Mouse (Mus musculus): ENCODE measurements around the gene Amhr2.

DNA sequence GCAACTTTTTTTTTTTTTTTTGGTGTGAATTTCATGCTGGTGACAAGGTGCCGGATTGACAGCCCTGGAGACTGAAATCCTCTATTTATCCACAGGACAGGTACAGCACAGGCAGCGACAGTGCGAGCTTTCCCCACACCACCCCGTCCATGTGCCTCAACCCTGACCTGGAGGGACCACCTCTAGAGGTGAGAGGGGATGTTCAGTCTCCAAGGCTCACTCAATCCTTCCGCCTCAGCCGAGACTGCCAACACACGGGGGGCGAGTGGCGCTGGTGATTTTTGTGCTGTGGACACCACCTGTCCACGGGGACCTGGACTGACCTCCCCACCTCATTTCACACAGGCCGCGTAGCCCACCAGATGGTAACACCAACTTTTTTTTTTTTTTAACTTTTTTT, 40.7 kb downstream of the Amhr2 start:
- TF ChIP-seq CTCF (IDR thresholded peaks at IDR 0.05; ENCODE audit: control insufficient read depth, insufficient read depth, low read length) (no peak), POLR2A (IDR thresholded peaks at IDR 0.05; ENCODE audit: borderline replicate concordance, control insufficient read depth, low read depth, low read length) (no peak)

Measured in bone marrow, adult 2 months (tissue).